Mouse (Mus musculus): ENCODE measurements around the gene Psen2.

Gene Psen2

GRCm38 (mm10) chr1:180199715-180200050 is 63.6 kb downstream of the Psen2 start:
- DNase-seq (ENCODE audit: low spot score in 2 of 2), result no peak

- peak; percentile 16 to 29 for DNase-seq (ENCODE audit: low spot score in 2 of 2)
Observed at GRCm38 (mm10) chr1:180198959-180199714, 64.1 kb downstream of the Psen2 start, which contains the start of gene Coq8a. Coq8a (minus strand) TSS chr1:180199602.

DNA sequence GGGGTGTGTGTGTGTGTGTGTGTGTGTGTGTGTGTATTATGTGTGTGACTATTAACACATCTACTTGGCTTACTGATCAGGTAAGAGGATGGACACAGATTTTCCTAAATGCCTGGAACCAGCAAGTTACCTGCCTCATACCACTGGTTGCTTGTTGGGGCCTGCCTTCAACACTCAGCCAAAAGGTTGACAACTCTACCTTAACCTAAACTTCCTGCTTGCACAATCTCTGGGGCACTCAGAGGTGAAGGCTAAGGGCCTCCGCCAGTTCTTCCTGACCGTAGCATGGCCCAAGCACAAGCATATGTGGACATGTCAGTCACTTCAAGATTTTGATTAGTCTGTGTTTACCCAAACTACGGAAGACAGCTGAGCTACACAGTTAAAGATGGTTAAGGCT is 65.3 kb downstream of the Psen2 start:
- DNase-seq (ENCODE audit: low spot score in 2 of 2), result no peak

DNA sequence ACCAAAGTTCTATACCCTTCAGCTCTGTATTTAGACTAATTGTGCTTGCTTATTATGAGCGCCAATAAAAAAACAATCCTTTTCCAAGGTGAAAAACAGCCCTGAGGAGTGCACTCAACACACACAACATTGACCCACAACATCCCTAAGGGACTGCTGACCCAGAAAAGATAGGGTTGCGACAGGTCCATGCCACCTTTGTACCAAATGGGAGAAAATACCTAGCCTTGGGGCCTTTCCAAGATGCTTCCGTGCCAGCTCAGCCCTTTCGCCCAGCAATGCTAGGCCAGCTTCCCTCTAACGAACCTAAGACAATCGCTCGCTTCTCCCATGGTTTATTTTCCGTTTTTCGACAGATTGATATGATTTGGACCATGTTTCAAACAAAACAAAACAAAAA is 66.7 kb downstream of the Psen2 start:
- no peak for DNase-seq (ENCODE audit: low spot score in 2 of 2)

DNA sequence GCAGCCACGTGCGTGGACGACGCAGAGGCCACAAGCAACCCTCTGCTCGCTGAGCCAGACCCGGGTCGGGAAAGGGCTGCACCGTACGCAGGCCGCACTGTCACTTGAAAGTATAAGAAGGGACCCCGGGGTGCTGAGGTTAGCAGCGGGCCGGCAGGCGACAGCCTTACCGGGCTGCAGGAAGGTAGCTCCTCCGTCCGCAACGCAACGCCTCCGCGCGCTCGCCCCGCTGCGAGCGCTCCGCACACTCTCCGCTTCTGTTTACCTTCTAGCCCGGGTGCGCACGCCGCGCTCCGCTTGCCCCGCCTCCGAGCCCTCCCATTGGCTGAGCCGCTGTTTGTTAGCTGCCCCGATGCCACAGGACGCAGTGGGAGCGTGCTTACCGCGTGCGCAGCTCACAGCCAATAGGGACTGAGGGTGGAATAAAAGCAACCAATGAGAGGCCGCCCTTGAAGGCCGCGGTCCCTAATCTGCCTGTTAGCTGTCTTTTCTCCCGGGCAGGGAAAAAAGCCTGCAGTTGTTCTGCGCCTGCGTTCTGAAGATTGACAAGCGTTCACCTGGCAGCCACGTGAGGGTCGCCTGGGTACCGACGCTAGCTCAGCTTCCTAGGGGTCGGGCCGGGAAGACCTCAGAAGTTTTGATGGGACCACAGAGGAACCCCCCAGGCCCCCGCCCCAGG is 67.4 kb downstream of the Psen2 start:
- peak; percentile 92 to 98 for DNase-seq (ENCODE audit: low spot score in 2 of 2)

DNA sequence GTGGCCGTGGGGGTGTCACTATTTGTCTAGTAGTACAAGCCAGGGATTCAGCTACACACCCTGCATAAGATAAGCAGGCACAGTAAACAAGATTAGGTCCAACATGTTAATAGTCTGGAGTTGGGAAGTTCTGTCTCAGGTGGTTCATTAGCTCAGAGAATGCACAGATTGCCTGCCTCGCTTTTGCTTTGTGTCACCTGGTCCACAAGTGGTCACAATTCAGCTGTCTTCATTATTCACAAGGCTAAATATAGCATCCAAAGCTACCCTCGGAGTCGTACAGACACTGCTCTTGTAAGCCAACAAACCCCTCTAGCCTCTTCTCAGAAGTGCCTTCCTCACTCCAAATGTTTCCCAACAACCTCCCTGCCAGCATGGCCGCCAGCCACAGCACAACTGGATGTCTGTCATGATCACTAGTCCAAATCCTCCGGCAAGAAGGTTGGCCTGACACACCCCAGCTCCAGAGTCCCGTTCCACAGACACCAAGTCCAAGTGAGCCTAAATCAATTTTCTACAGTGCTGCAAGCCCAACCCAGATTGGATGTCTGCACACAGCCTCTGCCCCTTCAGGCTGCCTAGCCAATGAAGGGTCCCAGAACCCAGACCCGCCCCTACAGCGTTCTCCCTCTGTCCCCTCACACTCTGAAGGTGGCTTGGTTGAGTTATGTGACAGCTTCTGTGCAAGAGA is 68.3 kb downstream of the Psen2 start:
- DNase-seq (ENCODE audit: low spot score in 2 of 2), result peak; percentile 23 to 56

DNA sequence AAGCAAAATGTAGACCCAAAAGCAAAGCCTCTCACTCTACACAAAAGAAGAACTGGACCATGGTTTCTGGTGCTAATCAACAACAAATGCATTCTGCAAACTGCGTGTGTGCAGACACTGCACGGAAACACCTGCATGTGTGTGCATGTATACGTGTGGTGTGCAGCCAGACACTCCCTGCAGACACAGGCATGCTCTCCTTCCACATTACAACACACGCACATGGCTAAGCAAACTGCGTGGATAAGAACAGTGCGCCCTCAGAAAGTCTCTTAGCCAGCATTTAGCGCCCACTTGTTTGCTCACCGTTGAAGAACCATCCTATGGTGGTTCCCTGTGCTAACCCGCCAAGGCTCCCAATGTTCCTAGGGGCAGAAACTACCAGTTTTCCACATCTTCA is 69.2 kb downstream of the Psen2 start:
- no peak for DNase-seq (ENCODE audit: low spot score in 2 of 2)

DNA sequence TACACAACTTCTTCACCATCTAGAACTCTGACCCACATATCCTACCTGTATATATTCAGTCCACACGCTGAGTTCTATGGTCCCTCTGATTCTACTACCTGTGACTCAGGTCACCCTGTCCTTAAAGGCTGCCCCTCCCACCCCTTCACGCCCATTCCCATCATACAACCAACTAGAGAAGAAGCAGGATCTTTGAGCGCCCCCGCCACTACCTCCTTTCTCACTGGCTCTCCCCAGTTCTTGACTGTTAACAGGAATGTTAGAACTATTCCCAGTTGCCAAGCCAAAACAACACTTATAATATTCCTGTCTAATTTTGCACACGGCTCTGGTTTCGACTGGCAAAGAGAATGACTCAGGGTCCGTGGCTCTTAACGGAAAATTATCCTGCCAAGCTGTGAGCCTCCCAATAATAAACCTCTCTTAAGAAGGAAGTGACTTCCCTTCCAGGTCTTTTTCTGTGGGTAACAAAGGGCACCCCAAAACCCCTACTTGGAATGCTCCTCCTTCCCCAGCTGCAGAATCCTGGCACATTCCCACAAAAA is 69.8 kb downstream of the Psen2 start:
- DNase-seq (ENCODE audit: low spot score in 2 of 2), result no peak

DNA sequence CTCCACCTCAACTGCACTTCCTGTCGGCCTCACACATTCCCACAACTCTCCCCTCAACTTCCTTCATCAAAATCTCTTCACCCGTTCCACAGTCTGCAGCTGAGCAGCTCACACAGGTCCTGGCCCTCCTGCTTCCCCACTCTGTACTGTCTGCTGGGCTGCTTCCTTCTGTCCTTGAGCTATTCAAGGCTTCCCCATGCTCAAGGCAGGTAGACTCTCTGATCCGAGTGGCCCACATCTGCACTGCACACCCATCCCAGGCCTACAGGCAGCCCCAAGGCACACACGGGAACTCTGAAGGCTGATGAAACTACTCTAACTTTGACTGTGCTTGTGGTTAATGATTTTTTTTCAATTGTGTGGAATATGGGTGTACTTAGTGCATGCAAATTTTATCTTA is 70.4 kb downstream of the Psen2 start:
- no peak for DNase-seq (ENCODE audit: low spot score in 2 of 2)

- no peak for DNase-seq (ENCODE audit: low spot score in 2 of 2)
Observed at GRCm38 (mm10) chr1:180191651-180192220, 71.5 kb downstream of the Psen2 start.

DNA sequence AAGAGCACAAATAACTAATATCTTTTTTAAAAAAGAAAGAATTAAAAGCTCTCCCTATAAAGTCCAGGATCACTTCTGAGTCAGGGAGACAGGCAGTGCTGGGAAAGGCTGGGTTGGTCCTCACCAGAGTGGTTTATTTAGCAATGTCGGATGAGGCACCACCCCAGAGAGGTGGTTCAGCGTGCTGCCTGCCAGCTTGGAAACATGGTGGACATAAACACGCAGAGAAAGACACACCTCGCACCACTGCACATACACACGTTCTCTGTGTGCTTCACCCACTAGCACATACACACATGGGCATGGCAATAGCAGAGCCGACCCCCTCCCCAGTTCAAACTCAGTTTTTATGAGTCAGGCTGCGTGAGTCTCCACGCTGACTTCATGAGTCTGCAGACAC is 72.1 kb downstream of the Psen2 start:
- no peak for DNase-seq (ENCODE audit: low spot score in 2 of 2)

GRCm38 (mm10) chr1:180188951-180189350 is 74.3 kb downstream of the Psen2 start:
- no peak for DNase-seq (ENCODE audit: low spot score in 2 of 2)

- DNase-seq (ENCODE audit: low spot score in 2 of 2), result no peak
Observed at GRCm38 (mm10) chr1:180186371-180186770, 76.9 kb downstream of the Psen2 start.

- no peak for DNase-seq (ENCODE audit: low spot score in 2 of 2)
Observed at GRCm38 (mm10) chr1:180185877-180186276, 77.4 kb downstream of the Psen2 start.

DNA sequence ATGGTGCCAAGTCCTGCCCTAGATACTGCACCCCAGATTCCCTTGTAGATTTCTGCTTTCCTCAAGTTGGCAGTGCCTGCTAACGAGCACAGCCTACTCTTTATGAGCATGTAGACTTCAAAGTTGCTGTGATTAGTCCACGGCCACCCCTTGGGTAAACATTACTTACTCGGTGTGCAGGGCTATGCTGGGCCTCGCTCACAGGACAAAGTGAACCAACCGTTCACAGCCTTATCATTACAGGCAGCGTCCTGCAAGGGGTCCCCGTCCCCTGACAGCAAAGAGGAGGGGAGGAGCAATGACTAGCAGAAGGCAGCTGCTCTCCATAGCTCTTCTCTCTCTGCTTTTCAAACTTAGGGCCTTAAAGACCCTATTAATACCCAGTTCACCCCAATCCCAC is 78.5 kb downstream of the Psen2 start:
- no peak for DNase-seq (ENCODE audit: low spot score in 2 of 2)

DNA sequence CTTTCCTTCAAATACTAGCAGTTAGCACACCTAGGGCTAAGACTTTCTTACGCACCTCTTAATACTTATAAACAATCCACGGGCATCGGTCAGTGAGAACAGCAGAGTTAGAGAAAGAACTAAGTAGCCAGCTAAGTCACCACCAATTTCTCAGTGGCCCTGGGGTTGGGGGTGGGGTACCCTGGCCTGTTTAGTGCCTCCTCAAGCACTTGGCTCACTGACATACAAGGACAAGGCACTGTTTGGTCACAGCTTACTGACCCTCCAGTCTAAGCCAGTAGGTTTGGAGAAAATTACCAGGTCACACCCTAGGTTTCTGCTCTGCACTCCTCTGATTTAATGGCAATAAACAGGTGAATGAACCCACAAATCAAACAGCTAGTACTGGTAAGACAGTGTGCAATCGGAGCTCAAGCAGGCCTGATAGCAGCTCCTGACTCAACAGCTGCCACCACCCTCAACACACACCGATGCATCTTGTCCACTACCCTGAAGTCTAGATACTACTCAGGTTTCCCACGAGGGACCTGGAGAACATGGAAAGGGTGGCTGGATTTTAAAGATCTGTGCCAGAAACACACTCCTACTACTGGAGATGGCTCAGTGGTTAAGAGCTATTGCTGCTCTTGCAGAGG is 79.6 kb downstream of the Psen2 start:
- no peak for DNase-seq (ENCODE audit: low spot score in 2 of 2)

DNA sequence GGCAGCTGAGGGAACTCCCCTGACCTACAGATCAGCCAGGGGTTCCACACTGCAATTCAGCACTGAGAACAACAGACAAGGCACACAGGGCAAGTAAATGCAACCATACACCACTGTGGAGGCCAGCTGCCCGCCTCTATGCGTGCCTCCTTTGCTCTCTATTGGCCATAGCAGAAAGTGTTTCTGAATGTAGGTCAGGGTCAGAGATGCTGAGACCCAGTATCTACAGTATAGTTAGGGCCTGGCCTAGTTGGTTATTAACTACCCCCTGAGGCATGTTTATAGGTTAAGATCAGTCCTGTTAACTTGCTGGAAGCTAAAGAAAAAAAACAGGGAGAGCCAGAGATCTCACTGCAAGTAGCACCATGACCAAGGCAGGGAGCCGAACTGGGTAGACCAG is 80.5 kb downstream of the Psen2 start:
- no peak for DNase-seq (ENCODE audit: low spot score in 2 of 2)

DNA sequence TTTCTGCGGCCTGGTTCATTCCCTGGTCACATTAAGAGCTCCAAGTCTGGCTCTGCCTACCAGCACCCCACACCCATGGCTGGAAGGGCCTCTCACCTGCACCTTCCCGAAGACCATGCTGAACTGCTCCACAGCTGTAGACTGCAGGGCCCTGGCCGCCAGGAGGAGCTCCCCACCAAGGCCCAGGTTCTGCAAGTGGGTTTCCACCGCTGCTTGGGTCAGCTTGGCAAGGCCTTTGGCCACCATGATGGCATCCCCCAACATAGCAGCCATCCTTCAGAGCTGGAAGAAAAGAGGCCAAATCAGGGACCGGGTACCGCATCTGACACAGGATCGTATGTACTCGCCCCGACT is 81.3 kb downstream of the Psen2 start:
- DNase-seq (ENCODE audit: low spot score in 2 of 2), result no peak

DNA sequence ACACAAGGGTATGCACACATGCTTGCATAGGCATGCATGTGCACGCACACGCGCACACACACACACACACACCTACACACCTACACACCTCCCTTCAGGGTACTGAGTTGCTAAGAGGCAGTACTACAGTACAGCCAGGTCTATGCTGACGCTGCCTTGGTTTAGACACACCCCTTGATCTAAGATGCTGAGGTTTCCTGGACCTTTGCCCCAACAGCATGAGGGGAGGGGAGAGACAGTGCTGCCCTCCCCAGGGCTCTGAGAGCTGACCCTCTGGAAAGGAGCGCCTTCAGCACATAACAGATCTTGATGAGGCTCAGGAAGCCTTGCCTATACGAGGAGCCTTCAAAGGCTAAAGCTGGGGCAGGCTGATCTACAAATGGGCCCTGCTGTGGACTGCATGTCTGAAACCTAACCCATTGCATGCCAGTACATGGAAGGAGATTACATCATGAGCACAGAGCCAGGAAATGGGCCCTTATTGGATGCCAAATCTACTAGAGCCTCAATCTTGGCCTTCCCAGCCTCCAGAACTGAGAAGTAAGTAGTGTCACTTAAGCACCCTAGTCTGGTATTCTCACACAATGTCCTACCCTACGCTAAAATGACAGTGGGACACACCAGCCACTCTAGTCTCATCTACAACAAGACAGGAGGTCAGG is 81.8 kb downstream of the Psen2 start:
- DNase-seq (ENCODE audit: low spot score in 2 of 2), result no peak

DNA sequence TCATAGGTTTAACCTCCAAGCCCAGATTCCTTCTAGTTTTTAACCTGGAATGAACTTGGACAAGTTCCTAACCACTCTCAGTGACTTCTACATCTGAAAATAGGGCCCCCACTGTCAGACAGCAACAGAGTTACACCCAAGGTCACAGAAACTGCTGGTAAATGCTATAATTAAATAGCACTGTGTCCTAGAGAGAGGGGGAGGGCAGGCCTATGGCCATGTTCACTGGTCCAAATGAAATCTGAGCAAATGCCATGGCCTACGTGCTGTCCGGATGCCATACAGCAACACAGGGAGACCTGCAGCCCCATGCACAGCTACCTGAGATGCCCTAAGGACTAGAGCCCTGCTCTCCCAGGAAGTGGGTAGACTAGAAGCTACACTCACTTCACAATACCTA is 83.4 kb downstream of the Psen2 start:
- DNase-seq (ENCODE audit: low spot score in 2 of 2), result no peak

DNA sequence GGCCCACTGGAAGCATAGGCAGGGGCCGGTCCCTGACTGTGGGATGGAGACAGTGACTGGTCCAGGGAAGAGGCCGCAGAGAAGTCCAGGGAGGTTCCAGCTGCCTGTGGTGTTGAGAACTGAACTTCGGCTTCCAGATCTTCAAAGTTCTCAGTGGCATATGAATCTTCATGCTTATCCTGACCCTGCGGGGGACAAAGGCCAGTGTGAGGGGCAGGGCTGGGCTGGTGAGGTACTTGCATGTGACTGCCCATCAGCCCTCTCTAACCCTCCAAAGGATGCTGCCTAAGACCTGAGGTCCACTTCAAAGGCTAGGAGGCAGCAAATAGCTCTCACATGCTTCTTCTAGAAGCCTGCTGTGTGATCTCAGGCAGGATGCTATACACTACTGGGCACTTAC is 84.1 kb downstream of the Psen2 start:
- DNase-seq (ENCODE audit: low spot score in 2 of 2), result no peak
